Mouse (Mus musculus): Measurements from ENCODE around the gene Thrsp. TPM values are rescaled to one million over a fixed set of nuclear protein-coding genes. Genes with fewer than 3 reads are reported as not detected.

Thrsp gene
- total and polyA plus RNA-seq, 2 experiments from 2014 or later: 6.3 to 6.4 TPM

GRCm38 (mm10) chr7:97420406-97420805, 2.9 kb upstream of the Thrsp start:
- DNase-seq (ENCODE audit: low spot score) (no peak), ATAC-seq (no peak)
- Histone ChIP-seq H3K36me3 (ENCODE audit: insufficient read depth, low read length) (no peaks in the 10 kb centered on the region), H3K27me3 (ENCODE audit: insufficient read depth, low read length) (no peaks in the 10 kb centered on the region), H3K9me3 (ENCODE audit: low read length) (no peaks in the 10 kb centered on the region), H3K27ac (0 out of 2 replicates have a peak overlapping the region, but pooled peaks have one; percentile 15), H3K4me1 (ENCODE audit: insufficient read depth, low read length) (peaks cover 8% of the 10 kb centered on the region), H3K4me3 (ENCODE audit: low read length) (no peak overlapping the region), H3K9ac (replicated peaks; ENCODE audit: low read length) (no peak overlapping the region), H3K4me2 (ENCODE audit: low read depth, low read length) (no peak overlapping the region)
- TF ChIP-seq CTCF (IDR thresholded peaks at IDR 0.05; ENCODE audit: low read depth): no peak
- 53% methylated on average over 1 of the region's 1 CpGs for WGBS

- Histone ChIP-seq H3K9me3 (ENCODE audit: low read length) (no peaks in the 10 kb centered on the region), H3K9ac (replicated peaks; ENCODE audit: low read length) (no peak overlapping the region), H3K27ac (no peak overlapping the region), H3K4me1 (ENCODE audit: insufficient read depth, low read length) (peaks cover 8% of the 10 kb centered on the region), H3K27me3 (ENCODE audit: insufficient read depth, low read length) (no peaks in the 10 kb centered on the region), H3K36me3 (ENCODE audit: insufficient read depth, low read length) (no peaks in the 10 kb centered on the region), H3K4me3 (ENCODE audit: low read length) (no peak overlapping the region), H3K4me2 (ENCODE audit: low read depth, low read length) (no peak overlapping the region)
- no peak for ATAC-seq
- DNase-seq (ENCODE audit: low spot score): no peak
- 79% methylated on average over 5 of the region's 5 CpGs for WGBS
- no peak for TF ChIP-seq CTCF (IDR thresholded peaks at IDR 0.05; ENCODE audit: low read depth)
These were observed 1.6 kb upstream of the Thrsp start for GRCm38 (mm10) chr7:97419163-97419562.

DNA sequence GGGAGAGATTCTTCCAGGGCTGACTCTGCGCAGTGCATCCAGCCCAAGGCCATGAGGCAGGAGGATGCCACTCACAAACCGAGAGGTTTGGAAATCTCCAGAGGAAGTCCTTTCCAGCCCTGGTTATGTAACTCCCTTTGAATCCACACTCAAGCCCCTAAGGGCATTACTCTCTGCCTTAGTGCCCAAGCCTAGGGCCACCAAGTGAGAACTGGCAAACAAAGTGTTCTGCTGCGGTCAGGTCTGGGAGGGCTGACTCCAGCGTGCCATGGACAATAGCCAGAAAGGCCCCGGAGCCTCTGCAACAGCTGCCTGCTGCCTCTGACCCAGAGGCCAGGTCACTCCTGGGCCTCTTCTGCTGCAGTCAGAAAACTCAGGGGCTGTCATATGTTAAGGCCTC, 1.2 kb upstream of the Thrsp start:
- Histone ChIP-seq H3K9me3 (ENCODE audit: low read length) (no peaks in the 10 kb centered on the region), H3K4me1 (ENCODE audit: insufficient read depth, low read length) (peaks cover 8% of the 10 kb centered on the region), H3K27me3 (ENCODE audit: insufficient read depth, low read length) (no peaks in the 10 kb centered on the region), H3K27ac (no peak overlapping the region), H3K4me2 (ENCODE audit: low read depth, low read length) (no peak overlapping the region), H3K4me3 (ENCODE audit: low read length) (no peak overlapping the region), H3K9ac (replicated peaks; ENCODE audit: low read length) (no peak overlapping the region), H3K36me3 (ENCODE audit: insufficient read depth, low read length) (no peaks in the 10 kb centered on the region)
- no peak for TF ChIP-seq CTCF (IDR thresholded peaks at IDR 0.05; ENCODE audit: low read depth)
- WGBS: 48% methylated on average over 5 of the region's 5 CpGs
- ATAC-seq: no peak
- DNase-seq (ENCODE audit: low spot score): no peak

DNA sequence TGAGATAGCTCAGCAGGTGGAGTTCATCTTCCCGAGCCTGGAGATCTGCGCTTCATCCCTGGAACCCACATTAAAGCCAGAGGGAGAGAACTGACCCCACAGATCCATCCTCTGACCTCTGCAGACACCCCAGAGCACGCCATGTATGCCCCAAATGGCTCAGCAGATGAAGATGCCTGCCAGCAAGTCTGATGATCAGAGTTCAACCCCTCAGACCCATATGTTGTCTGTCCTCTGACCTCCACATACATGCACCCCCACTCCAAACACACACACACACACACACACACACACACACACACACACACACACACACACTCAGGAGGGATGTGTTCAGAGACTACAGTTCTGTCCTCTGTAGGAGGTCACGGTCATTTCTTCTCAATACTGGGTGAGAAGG, 1.1 kb downstream of the Thrsp start:
- no peak for TF ChIP-seq CTCF (IDR thresholded peaks at IDR 0.05; ENCODE audit: low read depth)
- no peak for ATAC-seq
- DNase-seq (ENCODE audit: low spot score): no peak
- Histone ChIP-seq H3K27me3 (ENCODE audit: insufficient read depth, low read length) (no peaks in the 10 kb centered on the region), H3K4me2 (ENCODE audit: low read depth, low read length) (peak overlapping the region; percentile 46), H3K4me3 (ENCODE audit: low read length) (peak overlapping the region; percentile 18), H3K9ac (replicated peaks; ENCODE audit: low read length) (no peak overlapping the region), H3K4me1 (ENCODE audit: insufficient read depth, low read length) (peaks cover 8% of the 10 kb centered on the region), H3K9me3 (ENCODE audit: low read length) (no peaks in the 10 kb centered on the region), H3K36me3 (ENCODE audit: insufficient read depth, low read length) (peaks cover 4% of the 10 kb centered on the region; the same call in 1 of the 2 replicates), H3K27ac (peak overlapping the region; percentile 69)
- 87% methylated on average over 4 of the region's 4 CpGs for WGBS

DNA sequence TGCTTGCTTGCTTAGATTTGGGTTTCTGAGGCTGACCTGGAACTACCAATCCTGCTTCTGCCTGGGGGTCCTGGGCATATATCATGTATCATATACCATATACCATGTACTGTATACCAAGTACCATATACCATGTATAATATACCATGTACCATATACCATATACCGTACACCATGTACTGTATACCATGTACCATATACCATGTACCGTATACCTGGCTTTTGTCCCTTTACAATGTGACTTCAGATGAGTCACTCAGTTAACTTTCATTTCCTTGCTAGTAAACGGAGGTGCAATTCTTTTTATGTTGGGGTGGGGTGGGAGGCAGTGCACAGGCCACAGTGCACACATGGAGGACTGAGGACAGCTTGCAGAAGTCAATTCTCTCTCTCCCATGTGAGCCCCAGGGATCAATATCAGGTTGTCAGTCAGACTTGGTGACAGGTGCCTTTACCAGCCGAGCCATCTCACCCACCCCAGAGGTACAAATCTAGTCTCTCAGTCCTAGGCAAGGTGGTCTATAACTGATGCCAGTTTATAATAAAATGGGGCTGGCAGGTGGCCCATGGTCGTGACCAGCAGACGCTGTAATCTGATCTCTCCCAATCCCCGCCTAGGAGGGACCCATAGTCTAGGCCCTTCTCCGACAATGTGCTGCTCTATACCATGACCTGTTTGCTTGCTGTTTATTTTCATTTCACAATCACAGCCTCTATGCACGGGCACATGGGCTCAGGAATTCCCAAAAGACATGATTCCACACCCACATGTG, 2.4 kb downstream of the Thrsp start:
- DNase-seq (ENCODE audit: low spot score) (no peak), ATAC-seq (no peak)
- Histone ChIP-seq H3K9me3 (ENCODE audit: low read length) (no peaks in the 10 kb centered on the region), H3K36me3 (ENCODE audit: insufficient read depth, low read length) (peaks cover 4% of the 10 kb centered on the region; the same call in 1 of the 2 replicates), H3K4me2 (ENCODE audit: low read depth, low read length) (peak overlapping the region; percentile 46; the same call in 1 of the 2 replicates), H3K4me3 (ENCODE audit: low read length) (no peak overlapping the region), H3K9ac (replicated peaks; ENCODE audit: low read length) (no peak overlapping the region), H3K4me1 (ENCODE audit: insufficient read depth, low read length) (peaks cover 2% of the 10 kb centered on the region; the same call in 1 of the 2 replicates), H3K27me3 (ENCODE audit: insufficient read depth, low read length) (no peaks in the 10 kb centered on the region), H3K27ac (no peak overlapping the region)
- WGBS: 63% methylated on average over 9 of the region's 9 CpGs
- no peak for TF ChIP-seq CTCF (IDR thresholded peaks at IDR 0.05; ENCODE audit: low read depth)

DNA sequence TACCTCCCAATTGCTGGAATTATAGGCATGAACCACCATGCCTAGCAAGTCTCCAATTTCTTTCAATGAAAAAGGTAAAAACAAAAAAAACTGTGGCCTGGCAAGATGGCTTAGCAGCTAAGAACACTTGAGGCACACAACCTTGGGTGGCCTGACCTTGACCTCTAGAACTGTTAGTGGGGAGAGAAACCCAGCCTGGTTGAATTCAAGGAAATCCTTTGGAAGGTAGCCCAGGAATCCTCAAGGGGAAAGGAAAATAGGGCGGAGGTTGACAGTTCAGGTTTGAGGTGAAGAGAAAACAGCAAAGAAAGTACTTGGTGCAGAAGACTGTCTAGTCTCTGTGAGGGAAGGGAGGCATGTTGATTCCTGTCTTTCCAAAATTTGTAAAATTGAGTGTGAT, 3.1 kb downstream of the Thrsp start:
- 84% methylated on average over 1 of the region's 1 CpGs for WGBS

GRCm38 (mm10) chr7:97413981-97414380, 3.5 kb downstream of the Thrsp start:
- Histone ChIP-seq H3K9ac (replicated peaks; ENCODE audit: low read length) (no peak overlapping the region), H3K27ac (no peak overlapping the region), H3K36me3 (ENCODE audit: insufficient read depth, low read length) (peaks cover 4% of the 10 kb centered on the region; the same call in 1 of the 2 replicates), H3K4me3 (ENCODE audit: low read length) (no peak overlapping the region), H3K27me3 (ENCODE audit: insufficient read depth, low read length) (no peaks in the 10 kb centered on the region), H3K4me1 (ENCODE audit: insufficient read depth, low read length) (peaks cover 2% of the 10 kb centered on the region; the same call in 1 of the 2 replicates), H3K4me2 (ENCODE audit: low read depth, low read length) (no peak overlapping the region), H3K9me3 (ENCODE audit: low read length) (no peaks in the 10 kb centered on the region)
- 93% methylated on average over 1 of the region's 1 CpGs for whole genome bisulfite sequencing
- ATAC-seq (no peak), DNase-seq (ENCODE audit: low spot score) (no peak)
- TF ChIP-seq CTCF (IDR thresholded peaks at IDR 0.05; ENCODE audit: low read depth): no peak

More for the DNA sequence above, 3.1 kb downstream of the Thrsp start:
- Histone ChIP-seq H3K9me3 (ENCODE audit: low read length) (no peaks in the 10 kb centered on the region), H3K36me3 (ENCODE audit: insufficient read depth, low read length) (peaks cover 4% of the 10 kb centered on the region; the same call in 1 of the 2 replicates), H3K4me3 (ENCODE audit: low read length) (no peak overlapping the region), H3K4me2 (ENCODE audit: low read depth, low read length) (no peak overlapping the region), H3K27ac (no peak overlapping the region), H3K4me1 (ENCODE audit: insufficient read depth, low read length) (peaks cover 2% of the 10 kb centered on the region; the same call in 1 of the 2 replicates), H3K9ac (replicated peaks; ENCODE audit: low read length) (no peak overlapping the region), H3K27me3 (ENCODE audit: insufficient read depth, low read length) (no peaks in the 10 kb centered on the region)
- no peak for TF ChIP-seq CTCF (IDR thresholded peaks at IDR 0.05; ENCODE audit: low read depth)
- DNase-seq (ENCODE audit: low spot score) (no peak), ATAC-seq (no peak)
